Mouse (Mus musculus) urinary bladder, adult 2 months (tissue): Measurements from ENCODE around the gene Eif3k. TPM values are rescaled to one million over a fixed set of nuclear protein-coding genes. Genes with fewer than 3 reads are reported as not detected.

Experiments used
- DNase-seq: peaks from one replicate; pipeline ENCODE4 v3.0.0; 2022; ENCODE audit warnings: low spot score
- polyA plus RNA-seq: library from polyadenylated mRNA; depleted of rRNA; stranded (reverse); fragments of >200 nt; gene quantifications from 2 replicates; pipeline ENCODE4 v1.2.3, GENCODE M21; 2012

Gene Eif3k
- polyA plus RNA-seq, 1 experiment, result 368 TPM

DNA sequence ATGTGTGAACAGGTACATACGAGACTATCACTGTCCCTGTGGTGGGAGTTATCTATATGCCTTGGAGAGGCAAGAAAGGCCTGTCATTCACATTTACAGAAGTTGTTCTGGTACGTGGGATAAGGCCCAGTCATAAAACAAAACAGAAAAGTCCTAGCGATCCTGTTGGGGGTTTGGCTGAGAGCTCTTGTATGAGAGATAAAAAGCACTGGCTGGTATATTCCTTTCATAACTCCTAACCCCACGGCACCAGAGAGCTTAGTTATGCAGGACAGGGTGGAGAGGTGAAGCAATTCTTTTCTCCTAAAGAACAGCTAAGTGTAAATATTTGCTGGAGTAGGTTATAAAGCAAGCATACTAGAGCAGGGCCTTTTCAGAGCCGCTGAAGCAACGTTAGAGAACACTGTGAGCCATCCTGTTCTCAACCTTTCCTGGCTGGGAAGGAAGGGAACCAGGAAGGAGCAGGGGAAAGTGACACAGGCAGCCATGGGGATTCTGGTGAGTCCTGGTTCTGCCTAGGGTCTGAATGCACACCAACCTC is 22.1 kb downstream of the Eif3k start:
- DNase-seq, result peak; percentile 32

DNA sequence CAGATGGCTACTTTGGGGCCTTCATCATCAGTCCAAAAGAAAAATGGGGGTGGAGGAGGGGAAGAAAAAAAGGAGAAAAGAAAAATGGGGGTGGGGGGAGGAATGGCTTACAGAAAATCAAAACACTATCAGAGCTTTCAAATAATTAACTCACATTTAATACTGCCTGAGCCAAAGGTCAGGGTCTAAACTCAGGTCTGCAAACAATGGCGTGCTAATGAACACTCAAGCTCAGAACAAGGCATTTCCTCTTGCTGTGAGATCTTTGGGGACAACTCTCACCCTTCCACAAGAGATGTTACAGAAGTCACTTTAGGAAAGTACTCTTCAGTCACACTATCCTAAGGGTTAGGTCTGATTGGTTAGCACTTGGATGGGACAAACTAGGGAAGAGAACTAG is 22.9 kb downstream of the Eif3k start:
- no peak for DNase-seq

DNA sequence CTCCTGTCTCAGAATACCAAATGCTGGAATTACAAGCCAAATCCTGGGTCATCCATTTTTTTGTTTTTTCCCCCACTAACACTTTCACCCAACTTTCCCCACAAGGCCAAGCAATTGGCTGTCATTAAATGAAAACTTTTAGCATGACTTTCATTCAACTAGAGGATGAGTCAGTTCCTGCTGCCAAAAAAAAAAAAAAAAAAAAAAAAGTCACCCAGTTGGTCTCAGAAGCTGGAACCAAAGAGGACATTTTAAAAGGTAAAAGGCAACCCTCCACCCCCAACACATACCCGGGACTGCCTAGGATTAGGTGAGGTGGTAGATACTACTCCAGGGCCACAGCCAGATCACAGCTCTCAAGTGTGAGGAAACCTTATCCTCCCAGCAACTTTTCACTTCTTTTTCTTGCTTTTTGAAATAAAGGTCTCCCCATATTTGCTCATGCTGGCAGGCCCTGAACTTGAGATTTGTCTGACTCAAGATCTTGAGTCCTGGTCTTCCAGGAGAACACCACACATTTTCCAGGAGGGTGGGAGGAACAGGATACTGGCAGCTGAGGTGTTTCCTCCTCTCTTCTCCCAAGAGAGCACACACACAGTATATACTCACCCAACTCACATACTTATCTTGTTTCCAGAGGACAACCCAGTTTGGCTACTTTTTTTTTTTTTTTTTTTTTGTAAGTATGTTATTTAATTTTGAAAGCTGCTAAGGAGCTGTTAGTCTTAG is 23.5 kb downstream of the Eif3k start:
- peak; percentile 19 for DNase-seq

DNA sequence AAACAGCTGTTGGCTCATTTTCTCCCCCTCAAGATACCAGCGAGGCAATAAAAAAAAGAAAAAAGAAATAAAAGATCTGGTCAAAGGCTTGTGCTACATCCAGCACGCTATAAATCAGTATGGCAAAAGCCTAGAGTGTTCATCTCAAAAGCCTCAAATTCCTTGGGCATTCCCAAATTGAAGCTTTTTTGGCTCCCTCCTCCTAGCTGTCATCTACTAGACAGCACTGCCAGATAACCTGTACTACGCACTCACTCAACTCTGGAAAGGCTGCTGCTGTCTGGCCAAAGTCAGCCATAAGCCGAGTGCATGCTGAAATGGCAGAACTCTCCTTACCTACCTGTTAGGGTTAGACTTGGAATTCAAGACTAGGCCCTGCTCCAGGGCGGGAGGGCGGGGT is 24.4 kb downstream of the Eif3k start:
- no peak for DNase-seq

DNA sequence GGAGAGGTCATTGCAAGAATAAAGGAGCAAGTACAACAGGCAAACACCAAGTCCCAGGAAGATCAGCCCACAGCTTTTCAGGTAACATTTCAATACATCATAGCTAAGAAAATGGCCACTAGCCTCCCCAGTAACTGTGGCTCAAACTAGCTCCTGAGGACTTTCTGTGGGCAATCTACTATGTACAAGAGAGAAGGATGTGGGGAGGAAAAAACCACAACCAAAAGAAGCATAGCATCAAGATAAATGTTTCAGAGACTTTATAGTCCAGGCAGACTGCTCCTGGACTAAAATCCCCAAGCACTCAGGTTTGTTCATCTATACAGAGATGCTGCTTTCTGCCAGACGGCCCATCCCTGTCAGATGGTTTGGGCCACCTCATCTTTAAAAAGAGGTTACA is 25.4 kb downstream of the Eif3k start:
- DNase-seq, result no peak

DNA sequence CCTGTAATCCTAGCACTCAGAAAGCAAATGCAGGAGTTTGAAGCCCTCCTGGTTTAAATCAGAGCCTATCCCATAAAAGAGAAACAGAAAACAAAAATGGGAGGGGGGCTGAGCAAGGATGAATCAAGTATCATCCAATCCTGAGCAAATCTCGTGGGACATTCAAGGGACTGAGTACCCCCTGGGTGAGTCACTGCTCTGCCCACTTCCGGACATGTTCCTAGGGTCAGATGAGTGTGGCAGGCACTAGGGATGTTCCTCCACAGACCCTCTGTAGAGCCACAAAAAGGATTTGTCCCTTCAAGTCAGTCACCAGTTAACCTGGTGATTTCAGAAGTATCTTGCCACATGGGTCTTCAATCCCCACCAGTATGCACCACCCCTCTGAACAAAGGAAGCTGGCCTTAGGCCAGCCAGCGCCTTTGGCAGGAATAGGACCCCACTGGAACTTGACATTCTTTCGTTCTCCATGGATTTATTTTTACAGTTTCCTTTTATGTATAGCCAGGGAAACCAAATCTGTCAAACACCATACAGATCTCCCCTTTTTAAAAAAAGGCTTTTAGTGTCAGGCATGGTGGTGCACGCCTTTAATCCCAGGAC is 26.3 kb downstream of the Eif3k start:
- no peak for DNase-seq

DNA sequence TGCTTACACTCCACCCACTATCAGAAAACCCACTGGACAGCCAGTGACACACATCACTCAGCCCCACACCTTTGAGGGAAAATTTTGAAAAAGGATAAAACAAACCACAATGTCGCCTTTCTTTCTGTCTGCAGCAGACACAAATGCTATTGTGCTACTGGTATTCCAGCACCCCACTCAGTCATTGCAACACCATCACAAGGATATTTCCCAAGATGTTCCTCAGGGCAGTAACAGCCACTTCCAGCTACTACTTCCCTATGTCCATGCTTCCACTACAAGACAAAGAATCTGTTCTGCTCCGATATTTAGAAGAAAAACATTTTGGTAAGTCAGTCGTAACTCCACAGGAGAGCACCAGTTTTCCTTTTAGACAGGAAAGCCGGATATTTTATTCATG is 26.9 kb downstream of the Eif3k start:
- DNase-seq, result no peak

DNA sequence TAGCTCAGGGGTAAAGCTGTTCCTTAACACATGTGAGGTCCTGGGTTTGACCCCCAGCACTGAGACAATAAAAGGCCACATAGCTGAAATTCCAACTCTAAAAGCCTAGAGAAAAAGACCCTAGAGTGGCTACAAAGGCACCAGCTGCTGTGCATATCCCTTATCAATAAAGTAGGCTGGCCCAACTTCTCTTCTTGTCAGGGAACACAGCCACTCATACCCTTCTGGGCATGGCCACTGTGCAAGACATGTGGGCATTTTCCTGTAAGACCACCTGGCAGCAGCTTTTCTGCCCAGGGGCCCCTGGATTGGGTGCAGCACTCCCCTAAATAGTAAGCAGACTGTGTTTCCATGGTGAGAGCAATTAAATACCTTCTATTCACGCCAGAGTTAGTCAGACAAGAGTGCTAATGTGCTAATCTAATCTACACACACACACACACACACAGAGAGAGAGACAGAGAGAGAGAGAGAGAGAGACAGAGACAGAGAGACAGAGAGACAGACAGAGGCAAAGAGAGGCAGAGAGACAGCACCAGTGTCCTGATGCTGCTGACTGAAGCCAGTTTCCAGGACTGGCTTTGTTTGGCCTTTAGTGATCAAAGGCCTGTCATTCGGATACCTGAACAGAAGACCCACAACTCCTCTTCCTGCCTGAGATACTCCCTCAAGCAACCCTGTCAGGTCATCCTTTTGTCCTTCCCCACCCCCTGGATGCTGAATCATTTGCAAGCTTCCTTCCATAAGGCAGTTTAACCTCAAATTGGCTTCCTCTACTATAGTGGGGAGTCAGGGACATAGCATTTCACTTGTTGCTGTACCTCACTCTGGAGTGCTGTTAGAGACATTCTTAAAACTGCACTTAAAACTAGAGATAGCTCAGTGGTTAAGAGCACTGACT is 27.9 kb downstream of the Eif3k start:
- no peak for DNase-seq

DNA sequence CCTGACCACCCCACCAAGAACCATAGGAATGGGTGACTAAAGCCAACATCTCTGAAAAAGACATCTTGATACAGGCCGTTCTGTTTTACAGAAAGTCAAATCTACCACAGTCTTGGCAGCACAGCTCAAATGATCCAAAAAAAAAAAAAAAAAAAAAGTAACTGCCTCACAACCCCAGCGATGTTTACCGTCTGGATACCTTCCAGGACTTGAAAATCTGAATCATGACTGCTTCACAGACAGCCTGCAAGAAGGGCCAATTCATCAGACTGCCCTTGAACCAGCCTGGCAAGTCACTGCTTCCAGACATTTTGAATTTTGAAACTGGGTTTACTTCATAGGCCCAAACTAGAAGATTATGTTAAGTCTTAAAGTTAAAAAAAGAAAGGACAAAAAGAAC is 28.9 kb downstream of the Eif3k start:
- no peak for DNase-seq

DNA sequence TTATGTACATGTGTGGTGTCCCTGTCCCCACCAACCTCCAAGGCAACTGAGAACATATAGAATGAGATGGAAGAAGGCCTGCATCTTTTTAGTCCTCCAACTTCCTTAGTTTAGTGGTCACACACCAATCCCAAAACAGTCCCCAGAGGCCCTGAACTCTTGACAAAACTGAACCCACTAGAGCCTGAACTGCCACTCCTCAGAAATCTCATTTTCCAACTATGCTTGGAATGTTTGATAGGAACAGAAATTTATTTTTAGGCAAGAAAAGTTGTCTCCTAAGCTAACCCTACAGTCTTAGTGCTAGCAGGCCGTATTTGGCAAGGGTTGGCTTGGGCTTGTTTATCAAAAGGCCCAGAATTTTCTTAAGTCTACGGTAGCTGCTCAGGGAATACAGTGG is 29.9 kb downstream of the Eif3k start:
- no peak for DNase-seq

DNA sequence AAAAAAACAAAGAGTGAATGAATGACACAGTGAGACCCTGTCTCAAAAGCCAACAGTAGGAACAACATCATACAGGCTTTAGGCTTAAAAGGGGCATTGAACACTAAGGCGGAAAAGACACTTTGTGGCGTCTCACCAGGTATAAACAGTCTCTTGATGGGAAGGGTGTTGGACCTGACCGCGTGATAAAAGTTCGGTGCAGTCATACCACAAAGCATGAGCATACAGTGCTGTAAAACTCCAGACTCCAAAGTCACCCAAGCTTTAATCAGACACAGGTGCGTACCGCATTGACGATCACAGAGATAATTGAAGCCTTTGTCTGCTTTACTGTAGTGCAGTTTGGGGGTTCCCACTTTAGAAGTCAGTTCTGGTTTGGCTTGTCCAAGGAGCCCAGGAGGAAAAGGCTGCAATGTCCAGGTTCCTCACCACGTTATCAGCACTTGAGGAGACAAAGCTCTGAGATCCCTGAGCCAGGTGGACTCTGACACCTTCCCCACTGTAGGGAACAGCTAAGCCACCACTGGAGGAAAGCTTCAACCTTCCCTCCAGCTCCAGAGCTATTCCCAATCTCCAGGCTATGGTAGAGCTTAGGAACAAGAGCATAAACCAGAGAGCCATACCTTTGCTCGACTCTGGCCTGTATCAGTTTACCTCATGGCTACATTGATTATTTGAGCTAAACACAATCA is 31.2 kb downstream of the Eif3k start:
- DNase-seq, result no peak

DNA sequence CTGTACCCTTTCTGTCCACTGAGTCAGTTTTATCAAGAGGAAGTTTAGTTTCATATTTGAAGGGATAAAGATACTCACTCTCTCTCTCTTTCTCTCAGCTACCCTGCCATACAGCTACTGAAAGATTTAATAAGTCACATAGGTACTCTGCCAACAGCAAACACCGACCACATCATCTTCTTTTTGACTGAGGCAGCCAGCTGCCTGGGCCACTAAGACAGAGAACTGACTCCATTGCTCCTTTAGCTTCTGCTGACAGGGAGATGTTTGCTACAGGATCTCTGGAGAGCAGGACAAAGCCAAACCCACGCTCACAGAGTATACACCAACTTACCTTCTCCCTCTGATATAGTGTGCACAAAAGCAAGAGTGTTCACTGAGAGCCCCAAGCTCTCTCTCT is 32.4 kb downstream of the Eif3k start:
- no peak for DNase-seq

DNA sequence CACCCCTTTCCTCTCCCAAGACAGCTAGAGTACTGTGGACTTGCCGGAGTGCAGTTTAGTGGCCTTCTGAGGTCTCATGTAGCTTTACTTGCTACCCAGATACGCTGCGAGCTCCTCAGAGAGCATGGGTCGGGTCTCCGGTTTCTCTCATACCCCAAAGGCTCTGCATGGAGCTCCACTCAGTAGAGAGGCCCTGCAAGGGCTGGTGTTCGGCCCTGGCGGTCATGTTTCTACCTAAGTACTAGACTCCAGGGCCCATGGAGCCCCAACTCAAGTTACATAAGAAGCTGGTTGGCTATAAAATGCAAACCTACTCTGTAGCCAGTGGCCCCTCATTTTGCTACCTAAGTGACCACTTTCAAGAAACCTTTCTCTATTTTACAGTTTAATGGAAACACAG is 32.9 kb downstream of the Eif3k start:
- DNase-seq, result no peak

DNA sequence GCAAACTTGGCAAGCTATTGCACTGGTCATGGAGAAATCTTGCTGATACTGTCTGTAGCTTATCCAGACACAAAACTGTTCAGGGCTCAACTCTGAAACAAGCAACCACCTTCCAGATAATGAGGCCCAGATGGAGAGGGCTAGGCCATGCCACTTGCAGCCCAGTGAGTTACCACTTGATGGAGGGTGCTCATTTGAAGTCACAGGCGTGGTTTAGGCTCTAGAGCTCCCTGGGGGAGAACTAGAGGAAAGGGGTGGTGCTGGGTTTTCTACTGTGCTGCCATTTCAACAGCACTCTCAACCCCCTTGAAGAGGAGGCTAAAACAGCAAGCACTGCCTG is 35.4 kb downstream of the Eif3k start:
- no peak for DNase-seq

DNA sequence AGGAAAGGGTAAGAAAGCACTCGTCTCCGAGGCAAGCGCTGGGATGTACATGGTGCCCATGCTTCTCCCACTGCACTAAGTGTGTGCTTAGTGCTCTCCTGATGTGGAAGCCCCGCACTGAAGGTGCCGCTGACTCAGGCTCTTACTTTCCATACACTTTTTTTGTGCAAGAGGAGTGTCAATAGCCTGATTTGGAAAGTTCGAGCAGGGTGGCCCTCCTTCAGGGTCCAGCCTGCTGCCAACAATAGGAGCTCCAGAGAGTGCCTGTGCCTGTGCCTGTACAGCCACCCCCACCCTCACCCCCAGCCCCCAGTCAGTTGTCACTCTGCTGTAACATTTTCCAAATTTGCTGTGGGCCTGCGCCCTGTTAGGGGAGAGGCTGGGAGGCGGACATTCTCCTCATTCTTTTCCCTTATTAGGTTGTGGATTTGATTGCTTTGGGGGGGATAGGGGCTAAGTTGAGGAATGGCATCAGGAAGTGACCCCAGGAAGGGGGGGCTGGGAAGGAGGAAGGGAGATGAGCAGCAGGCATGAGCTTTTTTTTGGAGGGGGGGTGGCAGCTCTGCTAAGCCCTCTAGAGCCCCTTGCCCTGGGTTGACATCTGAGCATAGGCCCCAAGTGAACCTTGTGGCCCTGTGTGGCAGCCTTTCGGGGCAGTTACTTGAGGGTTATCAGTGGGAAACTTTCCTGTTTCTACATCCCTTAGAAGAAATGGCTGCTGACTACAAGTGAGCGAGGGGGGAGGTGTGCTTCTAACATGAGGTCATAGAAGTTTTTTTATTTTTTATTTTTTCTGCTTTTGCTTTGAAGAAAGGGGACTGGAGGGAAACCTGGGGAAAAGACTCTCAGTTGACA is 36.0 kb downstream of the Eif3k start:
- no peak for DNase-seq

DNA sequence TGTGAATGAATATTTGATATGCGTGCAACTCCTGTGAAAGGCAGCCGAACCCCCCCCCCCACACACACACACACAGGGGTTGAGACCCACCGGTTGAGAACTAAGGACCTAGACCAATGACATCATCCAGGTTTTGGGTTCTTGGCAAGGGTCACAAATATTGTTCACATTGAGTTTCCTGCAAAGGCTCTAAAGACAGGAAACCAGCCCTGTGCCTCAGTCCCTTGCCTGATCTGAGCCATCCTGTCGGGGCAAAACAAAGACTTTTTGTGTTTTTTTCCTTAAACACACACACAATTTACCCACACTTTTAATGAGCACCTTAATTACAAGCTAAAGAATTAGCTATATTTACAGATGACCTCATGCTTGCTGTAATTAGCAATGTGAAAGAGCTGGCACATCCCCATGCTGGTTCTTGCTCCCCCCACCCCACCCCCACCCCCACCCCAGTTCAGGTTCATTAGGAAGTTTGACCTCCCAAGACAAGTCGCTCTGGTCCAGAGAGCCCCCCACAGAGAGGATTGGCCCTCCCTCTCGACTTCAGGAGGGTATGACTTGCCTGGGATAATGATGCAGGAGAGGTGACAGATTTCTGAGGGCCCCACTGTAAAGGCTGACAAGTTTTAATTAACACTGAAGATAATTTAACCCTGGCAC is 36.8 kb downstream of the Eif3k start:
- no peak for DNase-seq

DNA sequence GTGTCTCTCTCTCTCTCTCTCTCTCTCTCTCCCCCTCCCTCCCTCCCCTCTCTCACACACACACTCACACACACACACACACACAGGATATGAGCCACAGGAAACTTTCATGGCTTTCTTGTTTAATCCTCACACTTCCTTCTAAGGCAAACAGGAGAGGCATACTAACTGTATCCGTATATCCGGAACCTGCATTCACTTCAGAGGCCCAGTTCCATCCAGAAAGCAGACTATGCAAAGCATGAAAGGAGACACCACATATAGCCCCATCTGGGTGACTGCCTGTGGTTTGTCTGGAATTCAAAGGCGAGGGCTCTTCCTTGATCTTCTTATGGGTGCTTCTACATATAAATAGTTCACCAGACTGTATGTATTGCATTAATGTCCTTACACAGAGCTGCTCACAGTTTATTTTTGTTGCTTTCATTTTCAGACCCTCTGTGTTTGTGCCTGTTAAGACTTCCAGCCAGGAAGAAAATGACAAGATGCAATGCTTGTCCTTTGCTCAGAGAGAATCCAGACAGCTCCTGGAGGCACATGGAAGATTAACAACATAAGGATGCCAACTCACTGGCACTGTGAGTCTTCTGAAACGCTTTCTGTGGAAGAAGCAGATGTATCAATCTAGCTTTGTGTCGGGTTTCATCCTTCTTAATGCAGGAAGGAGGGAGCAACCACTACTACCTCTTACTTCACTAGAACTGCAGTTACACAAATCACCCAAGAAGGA is 38.0 kb downstream of the Eif3k start:
- DNase-seq, result no peak

DNA sequence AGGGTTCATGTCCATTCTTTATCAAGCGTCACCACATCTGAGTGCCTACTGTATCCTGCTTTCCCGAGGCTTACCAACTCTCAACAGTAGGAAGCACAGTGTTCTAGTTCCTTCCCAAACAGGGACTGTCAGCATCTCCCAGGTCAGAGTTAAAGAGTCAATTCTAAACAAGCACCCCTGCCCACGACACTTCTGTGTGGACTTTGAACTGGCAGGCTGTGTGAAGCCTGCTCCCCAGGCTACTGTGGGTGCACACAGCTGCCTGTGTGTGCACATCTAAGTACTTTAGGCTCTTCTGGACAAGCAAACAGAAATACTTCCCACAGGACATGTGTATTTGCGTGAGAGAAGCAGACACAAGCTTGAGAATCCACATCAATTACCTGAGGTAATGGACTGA is 40.1 kb downstream of the Eif3k start:
- DNase-seq, result no peak

DNA sequence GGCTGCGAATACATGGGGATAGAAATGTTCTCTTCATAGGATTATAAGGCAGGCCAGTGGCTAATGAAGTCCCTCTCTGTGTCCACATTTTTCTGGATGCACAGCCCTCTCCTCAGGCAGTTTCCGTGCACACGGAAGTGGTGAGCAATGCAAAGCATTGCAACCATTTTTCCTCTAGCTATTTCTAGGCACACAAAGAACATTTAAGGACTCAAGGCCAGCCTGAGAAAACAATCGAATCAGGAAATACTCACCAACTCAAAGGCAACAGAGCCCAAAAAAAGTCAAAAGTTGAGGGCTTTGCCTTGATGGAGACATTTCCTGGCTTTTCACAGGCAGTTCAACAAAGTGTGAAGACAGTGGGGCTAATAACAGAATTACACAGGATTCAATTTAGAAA is 40.5 kb downstream of the Eif3k start:
- DNase-seq, result no peak
